Mouse (Mus musculus): ENCODE measurements around the gene Tpr. TPM values are rescaled to one million over a fixed set of nuclear protein-coding genes. Genes with fewer than 3 reads are reported as not detected.

Tpr gene
- polyA plus RNA-seq (2014; fragmentation: Nextera tagmentation; extraction: Ambion mirVana), result 118 and 130 TPM in 2 replicates

DNA sequence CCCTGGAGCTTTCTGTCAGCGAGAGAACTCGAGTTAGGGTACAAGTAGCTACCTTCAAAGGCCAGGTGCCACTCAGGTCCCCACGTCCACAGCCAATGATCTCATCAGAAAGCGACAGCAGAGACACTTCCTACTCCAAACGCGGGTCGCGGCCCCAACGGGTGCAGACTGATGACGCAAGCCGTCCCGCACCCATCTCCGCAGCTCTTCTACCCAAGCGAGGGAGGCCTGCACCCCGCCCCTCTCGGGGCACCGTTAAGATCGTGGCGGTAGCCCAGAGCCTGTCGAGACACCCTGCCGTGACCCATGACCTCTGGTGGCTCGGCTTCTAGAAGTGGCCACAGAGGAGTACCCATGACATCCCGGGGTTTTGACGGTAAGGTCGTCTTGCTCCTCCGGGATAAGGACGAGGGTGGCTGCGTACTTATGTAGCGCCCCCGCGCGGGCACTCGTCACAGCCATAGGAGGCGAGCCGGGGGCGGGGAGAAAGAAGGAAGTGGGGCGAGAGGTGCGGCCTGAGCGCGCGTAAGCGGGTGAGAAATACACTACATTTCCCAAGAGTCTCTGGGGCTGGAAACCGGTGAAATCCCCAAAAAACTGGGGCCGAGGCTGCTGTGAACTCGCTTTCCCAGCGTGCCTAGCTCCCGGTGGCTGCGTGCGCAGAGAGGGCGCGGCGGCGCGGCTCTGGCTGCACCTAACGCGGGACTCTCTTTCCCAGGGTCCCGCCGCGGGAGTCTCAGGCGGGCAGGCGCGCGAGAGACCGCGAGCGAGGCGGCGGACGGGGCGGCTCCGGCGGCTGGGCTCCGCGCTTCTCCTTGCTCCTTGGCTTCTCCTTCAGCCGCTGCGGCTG, at the start of gene Tpr, which contains the start of gene Odr4:
Gene Tpr (plus strand): TSS at position 201 of the 850 bp plus-strand sequence.
Gene Odr4 (minus strand): TSS at position 443 of the 850 bp plus-strand sequence.
- Histone ChIP-seq H3K4me3 (replicated peaks; ENCODE audit: low read length) (peak within 1 kb of the TSS; percentile 70), H3K9ac (peak within 1 kb of the TSS; percentile 70), H3K9me3 (ENCODE audit: control insufficient read depth, low read length) (no peaks in the 10 kb centered on the region), H3K36me3 (replicated peaks; ENCODE audit: control insufficient read depth, insufficient read depth) (peaks cover 48% of the 10 kb centered on the region), H3K4me2 (replicated peaks) (peak within 1 kb of the TSS; percentile 59), H3K27me3 (ENCODE audit: control insufficient read depth, insufficient read depth, low read length) (no peaks in the 10 kb centered on the region), H3K4me1 (replicated peaks; ENCODE audit: control insufficient read depth, insufficient read depth, low read length) (0 out of 2 replicates have a peak, but pooled peaks cover 4% of the 10 kb centered on the region), H3K27ac (peak within 1 kb of the TSS; percentile 94)
- DNase-seq (ENCODE audit: low spot score) (peak; percentile 100), ATAC-seq (ENCODE audit: low FRiP score) (peak; percentile 98)
- WGBS, result under 1% methylated on average over 76 of the region's 76 CpGs

DNA sequence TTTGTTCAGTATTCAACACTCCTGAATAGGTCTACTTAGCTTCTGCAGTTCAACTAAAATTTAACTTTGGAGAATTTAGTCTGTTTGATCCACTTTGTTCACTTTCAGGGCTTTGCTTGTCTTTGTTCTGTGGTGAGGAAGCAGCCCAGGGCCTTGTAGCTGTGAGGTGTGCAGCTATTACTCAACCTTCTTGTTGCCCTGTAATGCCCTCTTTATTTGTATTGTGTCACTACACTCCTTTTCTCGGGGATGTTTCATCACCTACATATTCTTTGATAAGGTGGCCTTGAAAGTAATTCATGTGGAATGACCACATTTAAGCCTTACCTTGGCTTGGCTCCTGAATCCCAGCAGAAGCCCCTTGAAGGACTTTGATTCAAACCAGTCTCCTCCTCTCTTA, 31.8 kb upstream of the Tpr start:
- Histone ChIP-seq H3K4me3 (replicated peaks; ENCODE audit: low read length) (no peak overlapping the region), H3K36me3 (replicated peaks; ENCODE audit: control insufficient read depth, insufficient read depth) (peaks cover 28% of the 10 kb centered on the region), H3K4me1 (replicated peaks; ENCODE audit: control insufficient read depth, insufficient read depth, low read length) (no peaks in the 10 kb centered on the region), H3K4me2 (replicated peaks) (no peak overlapping the region), H3K27me3 (ENCODE audit: control insufficient read depth, insufficient read depth, low read length) (no peaks in the 10 kb centered on the region), H3K27ac (no peak overlapping the region), H3K9ac (no peak overlapping the region), H3K9me3 (ENCODE audit: control insufficient read depth, low read length) (no peaks in the 10 kb centered on the region)
- WGBS, result 97% methylated on average over 1 of the region's 1 CpGs
- ATAC-seq (ENCODE audit: low FRiP score) (no peak), DNase-seq (ENCODE audit: low spot score) (no peak)

GRCm38 (mm10) chr1:150372895-150373294, 19.7 kb upstream of the Tpr start:
- Histone ChIP-seq H3K4me3 (replicated peaks; ENCODE audit: low read length) (no peak overlapping the region), H3K4me1 (replicated peaks; ENCODE audit: control insufficient read depth, insufficient read depth, low read length) (no peaks in the 10 kb centered on the region), H3K27ac (no peak overlapping the region), H3K9me3 (ENCODE audit: control insufficient read depth, low read length) (no peaks in the 10 kb centered on the region), H3K27me3 (ENCODE audit: control insufficient read depth, insufficient read depth, low read length) (no peaks in the 10 kb centered on the region), H3K36me3 (replicated peaks; ENCODE audit: control insufficient read depth, insufficient read depth) (peaks cover 25% of the 10 kb centered on the region), H3K9ac (no peak overlapping the region), H3K4me2 (replicated peaks) (no peak overlapping the region)
- ATAC-seq (ENCODE audit: low FRiP score), result no peak
- 95% methylated on average over 3 of the region's 3 CpGs for WGBS
- DNase-seq (ENCODE audit: low spot score), result peak; percentile 44

GRCm38 (mm10) chr1:150374247-150374646, 18.4 kb upstream of the Tpr start:
- Histone ChIP-seq H3K4me2 (replicated peaks) (no peak overlapping the region), H3K27me3 (ENCODE audit: control insufficient read depth, insufficient read depth, low read length) (no peaks in the 10 kb centered on the region), H3K9ac (no peak overlapping the region), H3K36me3 (replicated peaks; ENCODE audit: control insufficient read depth, insufficient read depth) (peaks cover 24% of the 10 kb centered on the region), H3K4me1 (replicated peaks; ENCODE audit: control insufficient read depth, insufficient read depth, low read length) (no peaks in the 10 kb centered on the region), H3K4me3 (replicated peaks; ENCODE audit: low read length) (no peak overlapping the region), H3K27ac (no peak overlapping the region), H3K9me3 (ENCODE audit: control insufficient read depth, low read length) (no peaks in the 10 kb centered on the region)
- 86% methylated on average over 2 of the region's 2 CpGs for WGBS
- ATAC-seq (ENCODE audit: low FRiP score) (no peak), DNase-seq (ENCODE audit: low spot score) (no peak)

GRCm38 (mm10) chr1:150384138-150384537, 8.5 kb upstream of the Tpr start:
- WGBS, result 96% methylated on average over 4 of the region's 4 CpGs
- ATAC-seq (ENCODE audit: low FRiP score) (no peak), DNase-seq (ENCODE audit: low spot score) (no peak)
- H3K9ac ChIP-seq, result no peak overlapping the region
- H3K27ac ChIP-seq, result no peak overlapping the region
- no peaks in the 10 kb centered on the region for H3K27me3 ChIP-seq (ENCODE audit: control insufficient read depth, insufficient read depth, low read length)
- H3K4me2 ChIP-seq (replicated peaks), result no peak overlapping the region
- peaks cover 69% of the 10 kb centered on the region for H3K36me3 ChIP-seq (replicated peaks; ENCODE audit: control insufficient read depth, insufficient read depth)
- no peaks in the 10 kb centered on the region for H3K4me1 ChIP-seq (replicated peaks; ENCODE audit: control insufficient read depth, insufficient read depth, low read length)
- H3K4me3 ChIP-seq (replicated peaks; ENCODE audit: low read length), result no peak overlapping the region
- H3K9me3 ChIP-seq (ENCODE audit: control insufficient read depth, low read length), result no peaks in the 10 kb centered on the region

- 0 out of 2 replicates have a peak, but pooled peaks cover 4% of the 10 kb centered on the region for H3K4me1 ChIP-seq (replicated peaks; ENCODE audit: control insufficient read depth, insufficient read depth, low read length)
- no peak overlapping the region for H3K4me3 ChIP-seq (replicated peaks; ENCODE audit: low read length)
- H3K36me3 ChIP-seq (replicated peaks; ENCODE audit: control insufficient read depth, insufficient read depth), result peaks cover 64% of the 10 kb centered on the region
- H3K9me3 ChIP-seq (ENCODE audit: control insufficient read depth, low read length), result no peaks in the 10 kb centered on the region
- WGBS, result 95% methylated on average over 9 of the region's 9 CpGs
- H3K27me3 ChIP-seq (ENCODE audit: control insufficient read depth, insufficient read depth, low read length), result no peaks in the 10 kb centered on the region
- no peak overlapping the region for H3K9ac ChIP-seq
- ATAC-seq (ENCODE audit: low FRiP score) (no peak), DNase-seq (ENCODE audit: low spot score) (no peak)
- no peak overlapping the region for H3K4me2 ChIP-seq (replicated peaks)
- H3K27ac ChIP-seq, result no peak overlapping the region
These were observed 5.1 kb upstream of the Tpr start for GRCm38 (mm10) chr1:150387572-150387971.

DNA sequence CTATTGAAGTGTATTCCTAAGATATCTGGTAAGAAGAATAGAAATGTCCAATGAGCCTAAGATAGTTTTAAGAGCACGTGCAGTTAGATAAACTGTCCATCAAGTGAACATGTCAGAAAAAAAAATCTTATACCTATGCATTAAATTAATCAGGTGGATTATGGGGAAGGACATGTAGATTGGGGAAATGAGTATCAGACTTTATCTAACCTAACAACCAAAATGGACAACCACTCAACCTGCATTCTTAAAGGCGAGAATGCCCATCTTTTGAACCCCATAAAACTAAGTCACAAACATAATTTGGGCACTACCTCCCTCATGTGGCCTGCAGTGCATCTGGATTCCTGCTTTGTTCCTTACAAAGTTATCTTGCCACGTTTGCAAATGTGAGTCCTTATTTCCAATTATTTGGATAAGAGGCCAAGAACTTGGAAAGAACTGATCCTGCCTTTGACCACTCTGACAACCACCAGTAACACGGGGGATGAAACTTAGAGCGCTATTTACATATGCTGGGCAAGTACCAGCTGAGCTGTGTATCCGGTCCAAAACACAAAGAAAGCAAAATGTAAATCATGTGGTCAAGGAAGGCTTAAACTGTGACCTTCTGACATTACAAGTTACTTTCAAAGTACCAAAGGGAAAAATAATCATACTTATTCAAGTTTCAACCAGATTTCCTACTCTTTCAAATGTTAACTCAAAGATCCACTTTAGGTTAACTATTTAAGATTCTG, 3.1 kb upstream of the Tpr start:
- Histone ChIP-seq H3K9me3 (ENCODE audit: control insufficient read depth, low read length) (no peaks in the 10 kb centered on the region), H3K4me2 (replicated peaks) (no peak overlapping the region), H3K4me3 (replicated peaks; ENCODE audit: low read length) (no peak overlapping the region), H3K27me3 (ENCODE audit: control insufficient read depth, insufficient read depth, low read length) (no peaks in the 10 kb centered on the region), H3K36me3 (replicated peaks; ENCODE audit: control insufficient read depth, insufficient read depth) (peaks cover 50% of the 10 kb centered on the region), H3K4me1 (replicated peaks; ENCODE audit: control insufficient read depth, insufficient read depth, low read length) (0 out of 2 replicates have a peak, but pooled peaks cover 4% of the 10 kb centered on the region), H3K9ac (no peak overlapping the region), H3K27ac (no peak overlapping the region)
- DNase-seq (ENCODE audit: low spot score), result no peak
- 97% methylated on average over 6 of the region's 6 CpGs for WGBS
- no peak for ATAC-seq (ENCODE audit: low FRiP score)

DNA sequence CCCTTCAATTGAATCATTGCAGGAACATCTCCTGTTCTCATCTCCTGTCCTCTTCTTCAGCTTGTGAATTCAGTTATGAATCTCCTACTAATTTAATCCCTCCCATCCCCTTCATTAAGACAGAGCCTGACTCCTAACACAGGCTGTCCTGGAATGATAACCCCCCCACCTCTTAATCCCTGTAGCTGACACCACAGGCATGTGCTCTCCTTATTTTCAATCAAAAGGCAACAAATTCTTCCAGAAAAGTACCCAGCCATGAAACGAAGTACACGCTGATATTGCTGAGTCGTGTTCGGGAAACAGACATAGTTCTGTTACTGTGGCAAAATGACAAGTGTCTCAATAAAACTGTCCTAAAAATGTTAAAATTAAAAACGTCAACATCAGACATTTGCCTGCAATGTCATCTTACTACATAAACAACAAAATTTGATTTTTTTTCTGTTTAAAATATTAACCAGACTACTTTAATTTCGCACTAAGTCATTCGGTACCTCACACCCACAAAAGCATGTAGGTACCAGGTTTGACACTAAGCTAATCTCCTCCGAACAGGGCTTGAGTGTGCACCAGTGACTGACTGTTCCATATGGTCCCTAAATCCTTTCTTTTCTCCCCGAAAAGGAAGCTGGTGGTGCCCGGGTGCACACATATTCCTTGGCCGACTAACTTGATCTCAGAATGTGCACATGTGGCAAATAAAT, 554 bp upstream of the Tpr start:
- WGBS, result 23% methylated on average over 11 of the region's 11 CpGs
- Histone ChIP-seq H3K27ac (peak overlapping the region; percentile 94), H3K4me1 (replicated peaks; ENCODE audit: control insufficient read depth, insufficient read depth, low read length) (0 out of 2 replicates have a peak, but pooled peaks cover 4% of the 10 kb centered on the region), H3K9me3 (ENCODE audit: control insufficient read depth, low read length) (no peaks in the 10 kb centered on the region), H3K36me3 (replicated peaks; ENCODE audit: control insufficient read depth, insufficient read depth) (peaks cover 49% of the 10 kb centered on the region), H3K4me3 (replicated peaks; ENCODE audit: low read length) (peak overlapping the region; percentile 70), H3K9ac (peak overlapping the region; percentile 57), H3K4me2 (replicated peaks) (peak overlapping the region; percentile 55), H3K27me3 (ENCODE audit: control insufficient read depth, insufficient read depth, low read length) (no peaks in the 10 kb centered on the region)
- peak; percentile 28 for ATAC-seq (ENCODE audit: low FRiP score)
- DNase-seq (ENCODE audit: low spot score), result no peak

DNA sequence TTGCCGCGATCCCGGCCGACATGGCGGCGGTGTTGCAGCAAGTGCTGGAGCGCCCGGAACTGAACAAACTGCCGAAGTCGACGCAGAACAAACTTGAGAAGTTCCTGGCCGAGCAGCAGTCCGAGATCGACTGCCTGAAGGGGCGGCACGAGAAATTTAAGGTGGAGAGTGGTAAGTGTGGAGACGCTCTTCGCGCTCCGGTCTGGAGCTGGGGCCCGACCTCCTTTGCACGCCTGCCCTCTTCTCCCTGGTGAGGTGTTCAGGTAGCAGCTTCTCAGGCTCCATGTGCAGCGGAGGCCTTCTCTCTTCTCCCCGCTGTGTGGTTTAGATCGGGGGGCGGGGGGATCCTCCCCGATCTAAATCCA, 832 bp downstream of the Tpr start:
- peak overlapping the region; percentile 70 for H3K4me3 ChIP-seq (replicated peaks; ENCODE audit: low read length)
- no peaks in the 10 kb centered on the region for H3K27me3 ChIP-seq (ENCODE audit: control insufficient read depth, insufficient read depth, low read length)
- H3K36me3 ChIP-seq (replicated peaks; ENCODE audit: control insufficient read depth, insufficient read depth), result peaks cover 44% of the 10 kb centered on the region
- peak overlapping the region; percentile 71 for H3K27ac ChIP-seq
- WGBS, result under 1% methylated on average over 27 of the region's 27 CpGs
- peak overlapping the region; percentile 70 for H3K9ac ChIP-seq
- ATAC-seq (ENCODE audit: low FRiP score) (no peak), DNase-seq (ENCODE audit: low spot score) (no peak)
- 0 out of 2 replicates have a peak, but pooled peaks cover 4% of the 10 kb centered on the region for H3K4me1 ChIP-seq (replicated peaks; ENCODE audit: control insufficient read depth, insufficient read depth, low read length)
- H3K4me2 ChIP-seq (replicated peaks), result peak overlapping the region; percentile 59
- H3K9me3 ChIP-seq (ENCODE audit: control insufficient read depth, low read length), result no peaks in the 10 kb centered on the region
